Mouse (Mus musculus): Measurements from ENCODE around the gene Rtn3.

- TF ChIP-seq CTCF (IDR thresholded peaks at IDR 0.05; ENCODE audit: low read depth, low read length) (no peak), GATA1 (IDR thresholded peaks at IDR 0.05; ENCODE audit: borderline replicate concordance, low read length) (no peak), GATA2 (IDR thresholded peaks at IDR 0.05; ENCODE audit: borderline replicate concordance, low read depth, low read length) (no peak), POLR2AphosphoS5 (IDR thresholded peaks at IDR 0.05; ENCODE audit: insufficient replicate concordance, low read depth, low read length) (no peak), TAL1 (conservative IDR thresholded peaks at IDR 0.05; ENCODE audit: low read depth, low read length) (no peak)
These were observed 23.7 kb downstream of the Rtn3 start for GRCm38 (mm10) chr19:7459370-7459769.
